Mouse (Mus musculus): Measurements from ENCODE around the gene Gdnf. TPM values are rescaled to one million over a fixed set of nuclear protein-coding genes. Genes with fewer than 3 reads are reported as not detected.

The Gdnf gene
- total RNA-seq, 2 experiments from 2014 or later = 0.48 to 0.64 TPM

- intact Hi-C loops (cut with DNase I) = no loop called here
- no peak for DNase-seq
Measured at GRCm38 (mm10) chr15:7842398-7842797, 31.8 kb downstream of the Gdnf start.

GRCm38 (mm10) chr15:7857418-7857817 is 46.8 kb downstream of the Gdnf start:
- intact Hi-C loops (cut with DNase I) = no loop called here
- DNase-seq = no peak

- intact Hi-C loops (cut with DNase I) = no loop called here
Measured at GRCm38 (mm10) chr15:7858841-7859240, 48.2 kb downstream of the Gdnf start.

GRCm38 (mm10) chr15:7862890-7863289 is 52.2 kb downstream of the Gdnf start:
- intact Hi-C loops (cut with DNase I) = no loop called here
- DNase-seq = no peak

More at GRCm38 (mm10) chr15:7858841-7859240, 48.2 kb downstream of the Gdnf start:
- DNase-seq = no peak

- intact Hi-C loops (cut with DNase I) = no loop called here
- no peak for DNase-seq
Measured at GRCm38 (mm10) chr15:7863328-7863727, 52.7 kb downstream of the Gdnf start.

GRCm38 (mm10) chr15:7865305-7865704 is 54.7 kb downstream of the Gdnf start:
- intact Hi-C loops (cut with DNase I) = no loop called here
- DNase-seq = no peak

GRCm38 (mm10) chr15:7872473-7872872 is 61.8 kb downstream of the Gdnf start:
- DNase-seq = no peak
- intact Hi-C loops (cut with DNase I) = no loop called here

GRCm38 (mm10) chr15:7875879-7876278 is 65.2 kb downstream of the Gdnf start:
- intact Hi-C loops (cut with DNase I) = no loop called here
- DNase-seq = no peak

GRCm38 (mm10) chr15:7877560-7878467 is 67.2 kb downstream of the Gdnf start:
- intact Hi-C loops (cut with DNase I) = no loop called here
- DNase-seq = no peak

- DNase-seq = no peak
- intact Hi-C loops (cut with DNase I) = no loop called here
Measured at GRCm38 (mm10) chr15:7878861-7879260, 68.2 kb downstream of the Gdnf start.

- no peak for DNase-seq
- intact Hi-C loops (cut with DNase I) = no loop called here
Measured at GRCm38 (mm10) chr15:7879956-7880355, 69.3 kb downstream of the Gdnf start.

- no peak for DNase-seq
- intact Hi-C loops (cut with DNase I) = no loop called here
Measured at GRCm38 (mm10) chr15:7884181-7884580, 73.5 kb downstream of the Gdnf start.

GRCm38 (mm10) chr15:7885106-7885505 is 74.5 kb downstream of the Gdnf start:
- intact Hi-C loops (cut with DNase I) = no loop called here
- no peak for DNase-seq

GRCm38 (mm10) chr15:7886591-7886990 is 75.9 kb downstream of the Gdnf start:
- no peak for DNase-seq
- intact Hi-C loops (cut with DNase I) = no loop called here

Data from gastrocnemius, postnatal 36 days (tissue).